Mouse (Mus musculus) right cerebral cortex, postnatal 4 days (tissue): Measurements from ENCODE around the gene Cdk1.
"Not testable (repeated sequence)": the region's sequence is repeated elsewhere in the genome, so short reads cannot be mapped to it uniquely, and the experiment has no call there.

Source experiments
- DNase-seq: peaks from one replicate; pipeline ENCODE4 v3.0.0-alpha.2; 2022

The Cdk1 gene

GRCm38 (mm10) chr10:69352212-69353085 is at the start of gene Cdk1:
Gene Cdk1, minus strand, starts transcription at chr10:69352938.
- DNase-seq, result peak; percentile 91

GRCm38 (mm10) chr10:69399814-69400385 is 47.2 kb upstream of the Cdk1 start:
- DNase-seq, result no peak

- DNase-seq, result peak; percentile 37
These were observed 46.2 kb upstream of the Cdk1 start, which contains the start of gene Ank3 for GRCm38 (mm10) chr10:69398763-69399590. Gene Ank3, plus strand, starts transcription at chr10:69398773.

- DNase-seq, result peak; percentile 11
These were observed 45.5 kb upstream of the Cdk1 start for GRCm38 (mm10) chr10:69398197-69398762.

GRCm38 (mm10) chr10:69389511-69389910 is 36.8 kb upstream of the Cdk1 start:
- no peak for DNase-seq

GRCm38 (mm10) chr10:69386767-69387166 is 34.0 kb upstream of the Cdk1 start:
- DNase-seq, result no peak

- DNase-seq, result no peak
These were observed 32.4 kb upstream of the Cdk1 start for GRCm38 (mm10) chr10:69385136-69385535.

- DNase-seq, result no peak
These were observed 31.9 kb upstream of the Cdk1 start for GRCm38 (mm10) chr10:69384640-69385039.

- DNase-seq, result no peak
These were observed 30.4 kb upstream of the Cdk1 start for GRCm38 (mm10) chr10:69383186-69383585.

- no peak for DNase-seq
These were observed 22.4 kb upstream of the Cdk1 start for GRCm38 (mm10) chr10:69375154-69375553.

GRCm38 (mm10) chr10:69373796-69374550 is 21.2 kb upstream of the Cdk1 start:
- no peak for DNase-seq

GRCm38 (mm10) chr10:69372061-69372460 is 19.3 kb upstream of the Cdk1 start:
- DNase-seq, result no peak

- peak; percentile 66 for DNase-seq
These were observed 18.7 kb upstream of the Cdk1 start for GRCm38 (mm10) chr10:69371441-69371840.

GRCm38 (mm10) chr10:69369321-69369720 is 16.6 kb upstream of the Cdk1 start:
- no peak for DNase-seq

GRCm38 (mm10) chr10:69366877-69367387 is 14.2 kb upstream of the Cdk1 start:
- no peak for DNase-seq

- no peak for DNase-seq
These were observed 13.5 kb upstream of the Cdk1 start for GRCm38 (mm10) chr10:69366208-69366607.

- no peak for DNase-seq
These were observed 6.9 kb upstream of the Cdk1 start for GRCm38 (mm10) chr10:69359666-69360065.

GRCm38 (mm10) chr10:69353086-69353479 is 345 bp upstream of the Cdk1 start:
- not testable (repeated sequence) for DNase-seq

- DNase-seq, result no peak
These were observed 911 bp downstream of the Cdk1 start for GRCm38 (mm10) chr10:69351842-69352211.

- DNase-seq, result no peak
These were observed 1.5 kb downstream of the Cdk1 start for GRCm38 (mm10) chr10:69351071-69351841.

- DNase-seq, result no peak
These were observed 4.5 kb downstream of the Cdk1 start for GRCm38 (mm10) chr10:69348206-69348605.
